Mouse (Mus musculus) hindbrain, embryonic 14.5 days (tissue): ENCODE results near the gene Gm42372. TPM values are rescaled to one million over a fixed set of nuclear protein-coding genes. Genes with fewer than 3 reads are reported as not detected.
A peak's percentile ranks its signal among the peaks of the same experiment; 100 is the strongest.

Source experiments
- ATAC-seq: fragments of 200-750 bp; cut with Nextera tagmentation; 2 replicates; pipeline ENCODE4 v1.8.0; 2017; ENCODE audit warnings: moderate number of reproducible peaks, mild to moderate bottlenecking, moderate TSS enrichment, moderate library complexity; ENCODE audit not compliant: low FRiP score
- DNase-seq: peaks from one replicate; pipeline ENCODE4 v3.0.0-alpha.2; 2015; ENCODE audit warnings: low spot score
- H3K27ac ChIP-seq: fragments of 300-500 bp; sonication (generic); 2 replicates; pipeline ENCODE4 v1.5.1; 2014; ENCODE audit warnings: mild to moderate bottlenecking, moderate library complexity
- H3K27me3 ChIP-seq: fragments of 300-500 bp; sonication (generic); 2 replicates; pipeline ENCODE4 v1.6.1; 2014; ENCODE audit warnings: mild to moderate bottlenecking, low read length, mixed read lengths; ENCODE audit not compliant: control insufficient read depth, insufficient read depth
- H3K36me3 ChIP-seq: fragments of 300-500 bp; sonication (generic); replicated peaks from 2 replicates; pipeline ENCODE4 v1.6.1; 2014; ENCODE audit not compliant: control insufficient read depth, insufficient read depth
- H3K4me1 ChIP-seq: fragments of 300-500 bp; sonication (generic); replicated peaks from 2 replicates; pipeline ENCODE4 v1.6.1; 2014; ENCODE audit warnings: antibody characterized with exemption, low read length, mixed read lengths; ENCODE audit not compliant: control insufficient read depth, insufficient read depth
- H3K4me2 ChIP-seq: fragments of 300-500 bp; sonication (generic); replicated peaks from 2 replicates; pipeline ENCODE4 v1.6.1; 2014; ENCODE audit warnings: mild to moderate bottlenecking, moderate library complexity
- H3K4me3 ChIP-seq: fragments of 300-500 bp; sonication (generic); replicated peaks from 2 replicates; pipeline ENCODE4 v1.5.1; 2014; ENCODE audit warnings: mild to moderate bottlenecking, low read length
- H3K9ac ChIP-seq: fragments of 300-500 bp; sonication (generic); 2 replicates; pipeline ENCODE4 v1.6.1; 2014
- H3K9me3 ChIP-seq: fragments of 300-500 bp; sonication (generic); 2 replicates; pipeline ENCODE4 v1.6.1; 2016; ENCODE audit warnings: low read length; ENCODE audit not compliant: control insufficient read depth
- WGBS: fragments of 180-500 bp; shearing (Covaris S2); extraction: QIAGEN DNeasy Blood & Tissue Kit; methylation state at CpG from one replicate; pipeline ENCODE4 v1.1.7; 2014; 5-methylcytosine and 5-hydroxymethylcytosine counted together
- polyA plus RNA-seq: library from polyadenylated mRNA; unstranded; fragments of >200 nt; fragmentation: Nextera tagmentation; extraction: Ambion mirVana; gene quantifications from 2 replicates; pipeline ENCODE4 v1.2.1, GENCODE M21; 2014

Gm42372 gene
- polyA plus RNA-seq, 1 experiment from 2014 or later: 7.6 TPM

- H3K27ac ChIP-seq: no peak overlapping the region
These were observed 29.2 kb downstream of the Gm42372 start for GRCm38 (mm10) chr7:17011909-17012590.

GRCm38 (mm10) chr7:17015381-17015780, 32.5 kb downstream of the Gm42372 start:
- no peak for ATAC-seq
- H3K4me1 ChIP-seq: 0 out of 2 replicates have a peak, but pooled peaks cover 4% of the 10 kb centered on the region
- no peaks in the 10 kb centered on the region for H3K27me3 ChIP-seq
- DNase-seq: no peak
- 87% methylated on average over 6 of the region's 6 CpGs for WGBS
- H3K9ac ChIP-seq: no peak overlapping the region
- no peaks in the 10 kb centered on the region for H3K9me3 ChIP-seq
- no peak overlapping the region for H3K27ac ChIP-seq
- peaks cover 78% of the 10 kb centered on the region for H3K36me3 ChIP-seq
- no peak overlapping the region for H3K4me2 ChIP-seq
- H3K4me3 ChIP-seq: no peak overlapping the region

More at GRCm38 (mm10) chr7:17011909-17012590, 29.2 kb downstream of the Gm42372 start:
- no peak overlapping the region for H3K4me3 ChIP-seq
- DNase-seq (no peak), ATAC-seq (no peak)
- no peak overlapping the region for H3K9ac ChIP-seq
- no peaks in the 10 kb centered on the region for H3K9me3 ChIP-seq
- H3K4me1 ChIP-seq: no peaks in the 10 kb centered on the region
- no peaks in the 10 kb centered on the region for H3K27me3 ChIP-seq
- H3K36me3 ChIP-seq: peaks cover 91% of the 10 kb centered on the region
- 97% methylated on average over 7 of the region's 7 CpGs for WGBS
- H3K4me2 ChIP-seq: no peak overlapping the region

DNA sequence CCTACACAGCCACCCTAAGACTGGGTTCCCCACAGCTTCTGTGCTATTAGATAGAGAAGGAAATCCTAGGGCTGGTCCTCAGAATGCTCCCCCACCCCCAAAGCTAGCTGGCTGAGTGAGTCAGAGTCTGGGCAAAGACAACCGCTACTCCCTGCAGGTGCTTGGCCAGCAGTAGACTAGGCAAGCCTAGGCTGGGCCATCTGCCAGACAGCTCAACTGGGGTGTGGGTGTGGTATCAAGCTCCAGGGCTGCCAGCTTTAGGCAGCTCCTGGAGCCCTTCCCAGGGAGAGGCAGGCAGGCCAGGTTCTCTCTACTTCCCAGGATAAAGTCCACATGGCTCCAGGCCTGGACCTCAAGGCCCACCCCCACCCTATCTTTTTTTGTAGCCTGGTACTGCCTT, 34.1 kb downstream of the Gm42372 start:
- DNase-seq (peak; percentile 68), ATAC-seq (peak; percentile 77)
- H3K4me1 ChIP-seq: 0 out of 2 replicates have a peak, but pooled peaks cover 4% of the 10 kb centered on the region
- 65% methylated on average over 1 of the region's 1 CpGs for WGBS
- no peak overlapping the region for H3K4me2 ChIP-seq
- peaks cover 77% of the 10 kb centered on the region for H3K36me3 ChIP-seq
- H3K4me3 ChIP-seq: no peak overlapping the region
- no peak overlapping the region for H3K9ac ChIP-seq
- no peaks in the 10 kb centered on the region for H3K9me3 ChIP-seq
- H3K27me3 ChIP-seq: no peaks in the 10 kb centered on the region
- no peak overlapping the region for H3K27ac ChIP-seq

- Histone ChIP-seq H3K4me3 (no peak overlapping the region), H3K9ac (no peak overlapping the region), H3K36me3 (peaks cover 77% of the 10 kb centered on the region), H3K9me3 (no peaks in the 10 kb centered on the region), H3K27me3 (no peaks in the 10 kb centered on the region), H3K4me2 (no peak overlapping the region), H3K4me1 (0 out of 2 replicates have a peak, but pooled peaks cover 4% of the 10 kb centered on the region), H3K27ac (no peak overlapping the region)
- ATAC-seq (no peak), DNase-seq (no peak)
- 93% methylated on average over 2 of the region's 2 CpGs for WGBS
These were observed 35.0 kb downstream of the Gm42372 start for GRCm38 (mm10) chr7:17017921-17018320.

- H3K4me1 ChIP-seq: 0 out of 2 replicates have a peak, but pooled peaks cover 4% of the 10 kb centered on the region
- H3K9ac ChIP-seq: no peak overlapping the region
- H3K27ac ChIP-seq: no peak overlapping the region
- DNase-seq (no peak), ATAC-seq (no peak)
- H3K9me3 ChIP-seq: no peaks in the 10 kb centered on the region
- no peak overlapping the region for H3K4me2 ChIP-seq
- WGBS: 90% methylated on average over 7 of the region's 7 CpGs
- no peaks in the 10 kb centered on the region for H3K27me3 ChIP-seq
- H3K36me3 ChIP-seq: peaks cover 68% of the 10 kb centered on the region
- no peak overlapping the region for H3K4me3 ChIP-seq
These were observed 36.7 kb downstream of the Gm42372 start for GRCm38 (mm10) chr7:17019426-17020166.

DNA sequence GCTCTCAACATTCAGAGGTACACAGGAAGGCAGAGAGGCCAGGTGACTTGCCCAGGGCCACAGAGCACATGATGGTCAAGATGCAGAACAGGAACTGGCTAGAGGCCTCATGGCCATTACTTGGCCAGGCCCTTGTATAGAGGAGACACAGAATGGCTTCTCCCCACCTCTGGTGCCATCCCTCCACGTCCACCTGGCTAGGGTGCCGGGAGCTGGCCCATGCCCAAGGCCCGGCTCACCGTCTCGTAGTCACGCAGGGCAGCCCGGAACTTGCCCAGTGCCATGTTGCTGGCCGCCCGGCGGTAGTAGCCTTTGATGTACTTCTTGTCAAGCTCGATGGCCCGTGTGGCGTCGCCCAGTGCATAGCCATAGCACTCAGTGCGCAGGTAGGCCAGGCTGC, 39.3 kb downstream of the Gm42372 start:
- Histone ChIP-seq H3K27me3 (no peaks in the 10 kb centered on the region), H3K4me2 (no peak overlapping the region), H3K36me3 (peaks cover 51% of the 10 kb centered on the region), H3K27ac (no peak overlapping the region), H3K9me3 (no peaks in the 10 kb centered on the region), H3K4me1 (peaks cover 20% of the 10 kb centered on the region), H3K4me3 (no peak overlapping the region), H3K9ac (no peak overlapping the region)
- no peak for DNase-seq
- no peak for ATAC-seq
- 95% methylated on average over 15 of the region's 15 CpGs for WGBS

- Histone ChIP-seq H3K4me2 (no peak overlapping the region), H3K27me3 (no peaks in the 10 kb centered on the region), H3K9ac (no peak overlapping the region), H3K4me1 (peaks cover 16% of the 10 kb centered on the region), H3K4me3 (no peak overlapping the region), H3K36me3 (peaks cover 44% of the 10 kb centered on the region), H3K27ac (no peak overlapping the region), H3K9me3 (no peaks in the 10 kb centered on the region)
- no peak for ATAC-seq
- 86% methylated on average over 4 of the region's 4 CpGs for WGBS
- no peak for DNase-seq
These were observed 40.8 kb downstream of the Gm42372 start for GRCm38 (mm10) chr7:17023701-17024100.

- peaks cover 16% of the 10 kb centered on the region for H3K4me1 ChIP-seq
- H3K4me3 ChIP-seq: no peak overlapping the region
- H3K9me3 ChIP-seq: no peaks in the 10 kb centered on the region
- H3K27ac ChIP-seq: no peak overlapping the region
- WGBS: 85% methylated on average over 6 of the region's 6 CpGs
- H3K36me3 ChIP-seq: peaks cover 44% of the 10 kb centered on the region
- no peak overlapping the region for H3K4me2 ChIP-seq
- H3K27me3 ChIP-seq: no peaks in the 10 kb centered on the region
- no peak for DNase-seq
- no peak overlapping the region for H3K9ac ChIP-seq
- no peak for ATAC-seq
These were observed 41.3 kb downstream of the Gm42372 start for GRCm38 (mm10) chr7:17024141-17024540.

DNA sequence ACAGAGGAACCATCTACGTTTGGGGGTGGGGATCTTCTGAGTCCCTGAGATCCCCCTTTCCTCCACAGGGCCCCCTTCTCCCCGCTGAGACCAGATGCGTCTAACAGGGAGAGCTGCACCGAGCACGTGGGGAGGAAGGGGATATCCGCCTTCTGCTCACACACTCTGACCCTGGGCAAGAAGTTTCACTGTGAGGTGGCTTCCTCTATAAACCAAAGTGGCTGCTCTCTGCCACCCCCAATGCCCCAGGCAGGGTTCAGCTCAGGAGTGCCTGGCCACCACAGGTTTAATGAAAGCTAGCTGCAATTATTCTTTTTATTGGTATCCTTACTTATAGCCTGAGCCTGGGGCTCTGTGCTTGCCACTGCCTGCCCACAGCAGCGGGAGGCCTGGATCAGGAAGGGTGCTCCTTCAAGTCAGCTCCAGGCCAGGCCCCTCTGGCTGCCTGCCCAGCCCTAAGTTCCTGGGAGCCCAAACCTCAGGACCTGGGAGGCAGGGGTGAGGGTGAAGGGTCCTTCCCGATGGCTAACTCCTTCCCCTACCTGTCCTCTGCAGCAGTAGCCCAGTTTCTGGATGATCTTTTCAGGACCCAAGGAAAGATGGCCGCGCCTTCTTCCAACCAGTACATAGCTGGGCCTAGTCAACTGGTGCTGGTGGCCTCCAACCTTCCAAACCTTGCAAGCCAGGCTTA, 42.1 kb downstream of the Gm42372 start:
- Histone ChIP-seq H3K27me3 (no peaks in the 10 kb centered on the region), H3K4me1 (peaks cover 16% of the 10 kb centered on the region), H3K4me2 (no peak overlapping the region), H3K9ac (0 out of 2 replicates have a peak overlapping the region, but pooled peaks have one; percentile 14), H3K27ac (no peak overlapping the region), H3K4me3 (no peak overlapping the region), H3K9me3 (no peaks in the 10 kb centered on the region), H3K36me3 (peaks cover 36% of the 10 kb centered on the region)
- no peak for ATAC-seq
- WGBS: 85% methylated on average over 10 of the region's 10 CpGs
- no peak for DNase-seq
